Mouse (Mus musculus) activated CD4-positive, CD25-positive, alpha-beta regulatory T cell, adult 4 months (primary cell): ENCODE measurements around the gene Ces1e. TPM values are rescaled to one million over a fixed set of nuclear protein-coding genes. Genes with fewer than 3 reads are reported as not detected.
"Not testable (repeated sequence)": the region's sequence is repeated elsewhere in the genome, so short reads cannot be mapped to it uniquely, and the experiment has no call there.

Source experiments
- ATAC-seq: one replicate; pipeline ENCODE4 v1.8.0; 2017
- polyA plus RNA-seq, 2 experiments: library from polyadenylated mRNA; unstranded; fragments of 100-300 nt; shearing (Covaris generic); gene quantifications; one replicate each; pipeline ENCODE4 v1.2.1; 2017

Ces1e gene
- not detected for polyA plus RNA-seq

DNA sequence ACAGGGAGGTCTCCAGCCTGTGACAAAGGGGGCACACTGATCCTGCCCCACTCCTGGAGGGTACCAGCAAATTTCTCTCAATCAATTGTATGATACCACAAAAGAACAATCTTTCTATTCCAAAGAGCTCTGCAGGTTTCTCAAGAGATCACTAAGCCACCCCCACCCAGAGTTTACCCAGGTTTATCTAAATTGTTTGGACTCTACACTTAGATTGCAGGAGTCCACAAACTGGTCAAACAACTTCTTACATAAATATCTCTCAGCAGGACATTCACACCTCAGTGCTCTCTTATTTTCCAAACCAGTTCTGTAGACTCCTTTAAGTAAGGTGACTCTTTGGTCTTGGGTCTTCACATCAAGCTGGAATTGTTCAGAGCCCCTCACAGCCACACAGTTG is at the start of gene Ces1e:
Ces1e (minus strand) TSS at position 174 of the 400 bp plus-strand sequence.
- ATAC-seq, result no peak

- no peak for ATAC-seq
Measured at GRCm38 (mm10) chr8:93278176-93278805, 48.9 kb upstream of the Ces1e start.

DNA sequence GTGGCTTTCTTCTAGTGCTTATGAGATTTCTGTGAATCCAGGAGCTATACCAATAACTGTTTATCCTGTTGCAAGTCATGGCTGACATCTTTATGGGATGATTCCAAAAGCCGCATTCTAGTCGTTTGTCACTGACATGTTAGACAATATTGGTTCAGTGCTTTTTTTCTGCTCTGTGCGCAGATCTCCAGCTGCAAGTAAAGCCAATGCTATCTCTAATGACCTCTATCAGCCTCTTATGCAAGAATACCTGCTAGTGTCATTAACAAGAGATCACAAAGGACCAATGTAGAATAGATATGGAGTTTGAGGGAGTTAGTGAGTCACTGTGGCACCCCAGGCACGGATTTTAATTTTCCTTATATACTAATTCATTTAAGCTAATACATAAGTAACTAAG is 45.2 kb upstream of the Ces1e start:
- ATAC-seq, result no peak

DNA sequence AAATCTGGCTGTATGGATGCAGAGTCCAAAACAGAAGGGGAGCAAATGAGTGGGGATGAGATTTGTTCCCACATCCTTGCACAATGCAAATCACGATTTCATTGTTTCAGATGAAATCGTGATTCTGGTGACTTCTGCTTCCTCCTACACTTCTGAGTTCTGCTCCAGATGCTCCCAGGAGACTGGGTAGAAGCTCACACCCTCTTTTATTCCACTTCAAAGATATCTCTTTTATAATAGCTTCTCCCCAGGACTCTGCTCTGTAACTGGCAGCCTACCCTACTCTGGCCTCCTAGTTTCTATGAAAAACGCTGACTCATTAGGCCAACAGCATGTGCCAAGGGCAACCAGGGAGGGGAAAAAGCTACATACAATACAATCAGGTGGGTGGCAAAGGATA is 43.9 kb upstream of the Ces1e start:
- no peak for ATAC-seq

- no peak for ATAC-seq
Measured at GRCm38 (mm10) chr8:93272686-93273085, 43.3 kb upstream of the Ces1e start.

GRCm38 (mm10) chr8:93261436-93261835 is 32.0 kb upstream of the Ces1e start:
- ATAC-seq, result no peak

DNA sequence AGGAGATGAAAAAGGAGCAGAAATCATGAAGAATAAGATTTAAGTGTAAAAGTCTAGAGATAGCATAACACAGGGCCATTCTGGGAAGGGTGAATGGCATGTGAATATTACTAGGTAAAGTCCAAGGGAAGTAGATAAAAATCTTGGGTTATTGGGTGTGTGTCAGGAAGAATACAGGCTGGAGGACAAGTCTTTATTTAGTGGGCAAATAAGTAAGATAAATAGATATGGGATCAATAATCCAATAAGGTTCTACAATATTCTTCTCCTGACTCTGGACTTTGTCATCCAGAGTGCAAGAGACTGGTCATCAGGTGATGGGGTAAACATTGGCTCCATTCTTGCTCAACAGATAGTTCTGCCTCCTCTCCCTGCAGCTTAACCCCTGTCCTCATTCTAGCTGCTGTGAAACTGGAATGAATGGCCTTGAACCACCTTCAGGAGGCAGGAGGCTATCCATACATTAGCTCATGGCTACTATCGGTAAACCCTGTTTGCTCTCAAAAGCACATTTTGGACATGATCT is 23.0 kb upstream of the Ces1e start:
- no peak for ATAC-seq

GRCm38 (mm10) chr8:93246057-93246456 is 16.6 kb upstream of the Ces1e start:
- no peak for ATAC-seq

DNA sequence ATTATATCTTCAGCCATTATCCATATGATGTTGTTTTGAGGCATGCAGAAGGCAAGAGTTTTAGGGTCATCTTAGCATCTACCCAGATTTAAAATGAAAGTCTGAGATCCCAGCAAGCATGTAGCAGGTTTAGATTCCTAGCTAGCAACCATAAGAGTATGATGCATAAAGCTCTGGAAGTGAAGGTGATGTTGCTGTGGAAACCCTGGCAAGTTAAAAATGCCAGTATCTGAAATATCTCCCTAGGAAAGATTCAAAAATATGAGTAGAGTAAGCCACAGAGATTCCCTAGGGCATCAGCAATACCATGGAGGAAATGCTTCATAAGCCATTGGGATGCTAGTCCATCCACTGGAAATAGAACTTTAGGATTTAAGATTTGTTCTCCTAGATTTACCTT is 10.5 kb upstream of the Ces1e start:
- no peak for ATAC-seq

DNA sequence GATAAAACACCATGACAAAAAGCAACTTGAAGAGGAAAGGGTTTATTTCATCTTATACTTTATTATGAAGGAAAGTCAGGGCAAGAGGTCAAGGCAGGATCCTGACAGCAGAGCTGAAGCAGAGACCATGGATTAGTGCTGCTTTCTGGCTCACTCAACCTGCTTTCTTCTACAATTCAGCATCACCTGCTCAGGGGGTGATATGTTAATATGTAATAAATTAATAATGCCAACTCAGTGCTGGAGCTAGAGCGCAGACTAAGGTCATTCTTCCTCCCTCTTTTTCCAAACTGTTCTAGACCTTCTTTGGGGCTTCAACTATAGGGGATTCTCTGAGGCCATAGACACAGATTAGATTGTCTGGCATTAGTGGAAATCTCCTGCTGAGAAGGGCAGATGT is 6.3 kb upstream of the Ces1e start:
- ATAC-seq, result no peak

DNA sequence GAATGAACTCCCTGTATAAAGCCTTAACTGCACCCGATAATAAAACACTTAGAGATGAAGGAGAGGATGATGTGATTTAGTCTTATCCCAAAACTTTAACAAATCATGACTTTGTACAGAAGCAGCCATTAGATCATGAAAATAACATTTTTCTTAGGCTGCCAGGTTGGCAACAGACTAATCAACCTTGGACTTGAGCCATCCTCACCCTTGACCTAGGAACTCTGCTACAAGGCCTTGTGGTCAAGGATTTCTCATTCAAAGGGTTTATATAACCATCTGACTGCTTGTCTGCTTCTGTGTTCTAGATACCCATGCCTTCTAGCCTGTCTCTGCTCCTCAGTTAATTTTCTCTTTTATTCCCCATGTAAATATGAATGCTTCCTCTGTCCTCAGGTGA is 5.3 kb upstream of the Ces1e start:
- ATAC-seq, result no peak

GRCm38 (mm10) chr8:93234068-93234467 is 4.6 kb upstream of the Ces1e start:
- no peak for ATAC-seq

GRCm38 (mm10) chr8:93228673-93229370 is 597 bp downstream of the Ces1e start:
- ATAC-seq, result no peak

- not testable (repeated sequence) for ATAC-seq
Measured at GRCm38 (mm10) chr8:93226471-93226870, 2.9 kb downstream of the Ces1e start.

- no peak for ATAC-seq
Measured at GRCm38 (mm10) chr8:93221896-93222295, 7.5 kb downstream of the Ces1e start.

DNA sequence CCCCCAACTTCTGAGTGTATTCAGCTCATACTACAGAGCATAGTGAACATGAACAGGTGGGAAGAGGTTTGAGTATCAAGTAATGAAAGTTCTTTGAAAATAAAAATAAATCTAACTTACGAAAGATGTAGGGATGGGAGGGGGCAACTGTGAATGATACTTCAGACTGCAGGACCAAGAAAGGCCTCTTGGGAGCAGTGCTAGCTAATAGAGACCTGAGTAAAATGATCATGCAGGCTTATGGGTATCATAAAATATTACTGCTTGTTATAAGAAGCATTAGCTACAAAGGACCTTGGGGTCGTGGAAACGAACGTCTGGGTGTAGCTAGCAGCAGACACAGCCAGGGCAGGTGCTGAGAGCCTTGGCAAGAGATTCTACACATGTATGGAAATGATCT is 11.6 kb downstream of the Ces1e start:
- no peak for ATAC-seq

GRCm38 (mm10) chr8:93217375-93217774 is 12.0 kb downstream of the Ces1e start:
- ATAC-seq, result no peak

DNA sequence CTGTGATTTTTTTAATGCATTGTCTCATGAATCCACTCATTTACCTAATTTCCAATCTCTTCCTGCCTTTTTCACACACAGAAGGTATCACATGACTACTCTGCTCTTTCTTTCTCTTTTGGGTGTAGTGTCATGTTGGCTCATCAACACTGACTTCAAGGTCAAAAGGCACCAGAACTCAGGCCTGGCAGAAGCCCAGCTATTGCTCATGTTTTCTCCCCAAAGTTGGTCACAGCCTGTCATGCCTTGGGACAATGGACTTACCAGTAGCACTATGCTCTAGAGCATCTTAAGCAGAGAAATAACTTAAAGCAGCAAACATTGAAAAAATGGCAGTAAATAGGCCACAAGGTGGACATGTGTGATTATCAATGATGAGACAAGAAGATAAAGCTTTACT is 18.3 kb downstream of the Ces1e start:
- ATAC-seq, result no peak

DNA sequence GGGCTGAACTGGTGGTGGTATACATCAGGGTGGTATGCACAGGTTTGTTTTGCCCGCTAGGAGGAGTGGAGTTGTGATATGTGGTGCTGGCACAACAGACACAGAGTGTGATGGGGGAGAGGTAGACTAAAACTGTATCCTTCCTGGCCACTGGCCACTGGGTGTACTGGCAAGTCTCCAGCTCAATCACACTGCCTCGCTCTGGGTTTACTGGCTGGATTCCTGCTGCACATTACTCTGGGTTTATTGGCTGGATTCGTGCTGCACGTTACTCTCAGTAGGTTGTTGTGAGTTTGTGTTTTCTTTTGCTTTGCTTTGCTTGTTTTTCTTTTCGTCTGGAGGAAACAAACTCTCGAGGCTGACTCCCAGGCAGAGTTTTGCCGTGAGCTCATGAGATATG is 30.3 kb downstream of the Ces1e start:
- ATAC-seq, result not testable (repeated sequence)

- no peak for ATAC-seq
Measured at GRCm38 (mm10) chr8:93197685-93198525, 31.5 kb downstream of the Ces1e start, which contains the start of gene Ces1d. Gene Ces1d, minus strand, starts transcription at chr8:93197838.

DNA sequence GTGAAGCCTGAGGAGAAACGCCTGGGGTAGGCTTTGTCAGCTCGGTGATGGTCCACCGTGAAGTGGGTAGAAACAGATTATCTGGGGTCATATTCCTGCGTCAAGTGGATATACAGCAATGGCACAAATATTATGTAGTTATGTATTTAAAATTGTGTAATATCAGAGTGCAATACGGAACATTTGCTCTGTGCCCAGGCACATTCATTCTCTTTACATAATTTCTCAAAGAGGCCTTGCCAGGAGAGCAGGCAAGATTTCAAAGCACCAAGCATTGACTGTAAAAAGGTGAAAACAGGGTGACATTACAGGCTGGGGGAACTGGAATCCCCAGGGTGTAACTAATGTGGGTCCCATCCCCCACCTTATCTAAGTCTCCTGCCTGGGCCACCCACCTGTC is 33.0 kb downstream of the Ces1e start:
- no peak for ATAC-seq

- ATAC-seq, result no peak
Measured at GRCm38 (mm10) chr8:93180581-93181129, 48.8 kb downstream of the Ces1e start.

DNA sequence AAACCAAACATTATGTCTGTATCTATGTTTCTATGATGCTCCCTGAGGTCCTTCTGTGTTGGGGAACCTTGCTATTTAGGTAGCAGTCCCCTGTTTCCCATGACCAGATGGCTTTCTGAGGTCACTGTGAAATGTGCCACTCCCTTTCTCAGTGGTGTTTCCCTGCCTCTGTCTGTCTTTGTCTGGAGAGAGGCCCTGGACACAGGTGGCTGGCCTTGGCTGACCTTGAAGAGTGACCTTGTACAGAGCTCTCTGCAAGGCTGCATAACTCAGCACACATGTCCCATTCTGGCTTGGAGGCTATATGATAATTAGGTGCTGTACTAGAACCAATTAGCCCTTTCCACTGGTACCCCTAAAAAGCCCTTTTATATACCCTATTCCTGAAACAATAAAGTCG is 52.8 kb downstream of the Ces1e start:
- no peak for ATAC-seq
